Mouse (Mus musculus) urinary bladder, postnatal 14 days (tissue): ENCODE results near the gene Prickle3.

Experiments
- DNase-seq: peaks from one replicate; pipeline ENCODE4 v3.0.0; 2021; ENCODE audit warnings: low spot score

Gene Prickle3

DNA sequence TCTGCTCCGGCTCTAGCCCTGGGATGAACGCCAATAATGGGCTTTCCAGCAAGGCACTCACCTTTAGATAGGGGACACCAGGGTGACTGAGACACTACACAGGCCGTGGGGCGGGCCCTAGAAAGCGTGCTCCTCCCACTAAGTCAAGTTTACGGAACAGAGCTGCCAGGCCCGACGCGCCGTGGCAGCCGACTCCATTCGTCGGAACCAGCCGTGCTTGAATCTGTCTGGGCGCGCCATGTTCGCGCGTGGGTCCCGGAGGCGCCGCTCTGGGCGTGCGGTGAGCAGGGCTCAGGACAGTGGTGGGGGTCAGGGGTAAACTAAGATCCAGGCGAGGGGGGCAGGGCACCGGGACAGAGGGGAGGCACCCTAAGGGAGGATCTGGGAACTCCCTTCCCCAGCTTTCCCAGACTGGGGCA, at the start of gene Prickle3:
Prickle3 (plus strand) TSS at position 40 of the 419 bp plus-strand sequence.
- peak; percentile 64 for DNase-seq

DNA sequence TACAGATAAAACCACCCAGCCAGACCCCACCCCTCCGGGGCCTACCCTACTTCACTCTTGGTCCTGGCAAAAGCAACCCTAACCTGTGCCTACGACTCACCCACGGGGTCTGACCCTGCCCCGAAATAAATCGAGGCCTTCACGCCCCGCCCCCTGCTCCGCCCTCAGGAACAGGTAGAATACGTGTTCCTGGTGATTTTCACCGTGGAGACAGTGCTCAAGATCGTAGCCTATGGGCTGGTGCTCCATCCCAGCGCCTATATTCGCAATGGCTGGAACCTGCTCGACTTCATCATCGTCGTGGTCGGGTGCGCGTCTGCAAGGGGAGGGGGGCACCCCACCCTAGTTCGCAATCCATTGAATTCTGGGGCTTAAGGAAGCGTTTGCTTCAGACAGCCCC, 47.0 kb upstream of the Prickle3 start:
- no peak for DNase-seq

- no peak for DNase-seq
Measured at GRCm38 (mm10) chrX:7610536-7611258, 46.4 kb upstream of the Prickle3 start.

DNA sequence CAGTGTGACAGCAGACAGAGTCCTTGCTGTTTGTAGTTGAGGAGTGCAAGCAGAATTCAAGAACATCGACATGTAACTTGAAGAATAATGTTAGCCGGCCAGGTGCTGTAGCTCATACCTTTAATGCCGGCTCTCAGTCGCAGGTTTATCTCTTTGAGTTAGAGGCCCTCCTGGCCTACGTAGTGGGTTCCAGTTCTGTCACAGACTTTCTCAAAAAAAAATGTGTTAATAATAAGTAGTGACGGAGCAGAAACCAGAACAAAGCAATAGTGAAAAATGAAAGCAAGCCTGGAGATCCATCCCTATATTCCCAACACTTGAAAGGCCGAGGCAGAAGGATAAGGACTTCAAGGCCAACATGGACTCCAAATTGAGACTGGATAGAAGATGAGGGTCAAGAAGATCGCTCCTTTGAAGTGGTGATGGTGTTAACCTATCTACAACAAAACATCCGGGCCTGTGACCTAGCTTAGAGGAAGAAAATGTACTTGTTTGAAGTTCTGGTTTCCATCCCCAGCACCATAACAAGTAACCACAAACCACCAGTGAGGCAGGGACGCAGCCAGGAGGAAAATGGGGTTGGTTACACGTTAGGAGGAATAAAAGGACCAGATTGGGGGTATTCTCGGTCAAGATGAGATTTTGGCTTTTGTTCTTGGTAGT, 39.0 kb upstream of the Prickle3 start:
- DNase-seq: no peak

DNA sequence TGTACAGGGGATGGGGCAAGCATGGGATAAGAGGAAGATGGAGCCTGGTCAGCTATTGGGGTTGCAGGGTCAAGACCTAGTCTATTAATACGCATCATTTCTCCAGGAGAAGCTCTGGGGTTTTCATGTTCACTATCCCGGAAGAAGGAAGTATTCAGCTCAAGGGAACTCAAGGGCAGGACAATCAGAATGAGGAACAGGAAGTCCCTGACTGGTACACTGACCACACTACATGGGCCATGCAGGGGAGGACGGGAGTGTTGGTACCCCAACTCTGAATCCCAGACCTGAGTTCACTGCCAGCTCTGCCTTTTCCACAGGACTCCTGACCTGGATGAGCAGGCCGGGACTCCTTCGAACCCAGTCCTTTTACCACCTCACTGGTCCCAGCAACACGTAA, 24.5 kb upstream of the Prickle3 start:
- DNase-seq: no peak

- DNase-seq: no peak
Measured at GRCm38 (mm10) chrX:7635101-7635500, 22.0 kb upstream of the Prickle3 start.

DNA sequence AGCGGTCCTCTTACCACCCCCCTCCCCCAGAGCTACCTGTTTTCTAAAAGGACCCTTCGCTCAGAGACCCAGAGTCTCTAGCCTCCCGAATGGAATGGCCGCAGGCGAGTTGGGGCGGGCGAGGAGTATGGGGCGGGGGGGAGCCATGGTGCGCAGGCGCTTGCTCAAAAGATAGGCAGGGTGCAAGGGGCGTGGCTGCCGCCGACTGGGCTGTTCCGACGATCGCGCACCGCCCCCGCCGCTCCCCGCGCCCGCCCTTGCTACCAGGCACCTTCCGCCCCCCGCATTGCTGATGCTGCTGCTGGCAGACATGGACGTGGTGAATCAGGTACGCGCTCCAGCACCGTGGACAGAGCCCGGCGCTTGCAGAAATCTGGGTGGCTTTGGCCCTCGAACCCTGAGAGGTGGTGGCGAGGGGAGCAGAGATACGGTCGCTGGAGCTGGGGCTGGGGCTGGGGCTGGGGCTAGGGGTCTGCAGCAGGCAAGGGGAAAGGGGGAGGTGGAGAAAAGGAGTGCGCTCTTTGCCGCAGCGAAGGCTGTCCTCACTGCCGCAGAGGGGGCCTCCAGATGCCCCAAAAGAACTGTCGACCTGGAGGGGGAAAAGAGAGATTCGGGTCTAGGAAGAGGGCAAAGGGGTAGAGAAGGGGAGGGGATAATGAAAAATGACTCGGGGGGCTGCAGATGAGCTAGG, 18.5 kb upstream of the Prickle3 start, which contains the start of gene Syp:
Syp (plus strand) TSS at position 71 of the 691 bp plus-strand sequence.
- DNase-seq: peak; percentile 70

DNA sequence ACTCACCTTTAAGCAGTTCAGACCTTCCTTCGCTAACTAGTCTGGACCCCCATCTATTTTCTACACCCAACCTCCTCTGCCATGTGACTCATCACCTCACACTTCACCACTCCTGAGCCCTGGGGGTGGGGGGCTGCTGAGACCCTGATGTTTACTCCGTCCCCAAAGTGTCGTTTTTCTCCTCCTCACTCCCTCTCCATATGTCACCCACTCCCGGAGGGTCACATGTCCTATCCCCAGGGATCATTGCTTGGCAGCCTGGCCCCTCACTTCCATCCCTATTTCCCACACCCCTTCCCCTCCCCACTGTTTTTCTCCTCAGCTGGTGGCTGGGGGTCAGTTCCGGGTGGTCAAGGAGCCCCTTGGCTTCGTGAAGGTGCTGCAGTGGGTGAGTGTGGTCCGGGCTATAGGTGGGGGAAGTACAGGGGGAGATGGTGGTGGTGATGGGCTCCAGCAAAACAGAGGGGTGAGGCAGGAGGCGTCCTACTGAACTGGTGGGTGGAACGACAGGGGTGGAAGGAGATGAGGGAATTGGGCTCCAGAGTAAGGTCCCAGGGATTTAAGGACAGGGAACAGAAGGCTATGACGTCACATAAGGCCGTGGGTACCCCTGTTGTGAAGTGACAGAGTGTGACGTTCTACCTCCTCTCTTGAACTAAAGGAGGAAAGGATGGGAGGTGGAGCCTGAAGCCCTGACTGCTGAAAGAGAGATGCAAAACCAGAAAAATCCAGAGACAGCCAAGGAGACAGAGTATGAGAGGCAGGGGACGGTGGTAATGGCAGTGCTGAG, 17.3 kb upstream of the Prickle3 start:
- DNase-seq: no peak

DNA sequence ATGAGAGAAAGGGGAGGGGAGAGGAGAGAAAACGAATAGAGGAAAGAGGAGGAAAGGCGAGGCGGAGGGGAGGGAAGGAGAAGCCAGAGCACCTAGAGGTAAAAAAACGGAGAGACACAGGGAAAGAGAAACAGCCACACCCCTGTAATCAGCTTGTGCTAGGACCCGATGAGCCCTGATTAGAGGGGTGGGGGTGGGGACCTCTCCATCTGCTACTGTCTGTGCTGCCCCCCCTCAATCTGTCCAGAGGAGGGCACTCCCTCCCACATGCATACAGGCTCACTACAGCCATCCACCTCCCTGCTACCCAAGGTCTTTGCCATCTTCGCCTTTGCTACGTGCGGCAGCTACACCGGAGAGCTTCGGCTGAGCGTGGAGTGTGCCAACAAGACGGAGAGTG, 16.3 kb upstream of the Prickle3 start:
- DNase-seq: no peak

DNA sequence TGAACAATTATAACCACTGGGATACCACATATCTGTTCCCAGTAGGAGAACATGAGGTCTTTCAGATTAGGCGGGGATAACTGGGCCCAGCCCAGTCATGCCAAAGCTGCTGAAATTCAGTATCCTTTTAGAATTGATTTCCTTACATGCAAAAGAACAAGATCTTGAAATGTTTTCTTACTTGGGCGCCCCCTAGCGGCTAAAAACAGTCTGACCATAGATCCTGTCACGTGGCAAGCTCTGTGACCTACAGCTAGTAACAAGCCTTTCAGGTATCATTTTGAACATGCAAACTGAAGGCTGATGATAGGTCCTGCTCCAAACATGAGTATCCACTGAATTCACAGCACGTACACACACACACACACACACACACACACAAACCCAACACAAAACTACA, 11.7 kb upstream of the Prickle3 start:
- DNase-seq: peak; percentile 78

DNA sequence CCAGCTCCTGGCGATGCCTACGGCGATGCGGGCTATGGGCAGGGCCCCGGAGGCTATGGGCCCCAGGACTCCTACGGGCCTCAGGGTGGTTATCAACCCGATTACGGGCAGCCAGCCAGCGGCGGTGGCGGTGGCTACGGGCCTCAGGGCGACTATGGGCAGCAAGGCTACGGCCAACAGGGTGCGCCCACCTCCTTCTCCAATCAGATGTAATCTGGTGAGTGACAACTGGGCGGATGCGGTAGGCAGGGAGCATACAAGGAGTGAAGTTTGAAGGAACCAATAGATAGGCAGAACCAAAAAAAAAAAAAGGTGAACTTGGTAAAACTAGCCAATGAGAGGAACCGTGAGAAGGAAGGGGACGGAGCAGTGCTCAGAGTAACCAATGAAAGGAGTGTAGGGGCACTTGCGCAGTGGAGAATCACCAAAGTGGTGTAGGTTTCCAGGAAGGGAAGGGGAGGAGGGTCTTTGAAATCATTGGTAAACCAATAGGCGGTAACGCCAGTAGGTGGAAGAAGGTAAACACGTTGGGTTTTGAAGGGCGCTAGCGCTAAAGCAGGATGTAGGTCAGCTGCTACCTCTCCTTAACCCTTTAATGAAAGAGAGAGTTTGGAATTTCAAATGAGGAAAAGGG, 8.3 kb upstream of the Prickle3 start:
- DNase-seq: peak; percentile 82

GRCm38 (mm10) chrX:7658031-7658784, 1.1 kb downstream of the Prickle3 start:
- peak; percentile 56 for DNase-seq

- DNase-seq: peak; percentile 47
Measured at GRCm38 (mm10) chrX:7658785-7659589, 1.9 kb downstream of the Prickle3 start.

GRCm38 (mm10) chrX:7661086-7661485, 4.0 kb downstream of the Prickle3 start:
- no peak for DNase-seq

- no peak for DNase-seq
Measured at GRCm38 (mm10) chrX:7662936-7663335, 5.9 kb downstream of the Prickle3 start.

GRCm38 (mm10) chrX:7664791-7665190, 7.7 kb downstream of the Prickle3 start:
- no peak for DNase-seq

GRCm38 (mm10) chrX:7665739-7666502, 8.9 kb downstream of the Prickle3 start:
- no peak for DNase-seq

GRCm38 (mm10) chrX:7670390-7670881, 13.4 kb downstream of the Prickle3 start:
- DNase-seq: peak; percentile 80
